Mouse (Mus musculus) testis, adult 2 months (tissue): ENCODE data around the gene Nars2. TPM values are rescaled to one million over a fixed set of nuclear protein-coding genes. Genes with fewer than 3 reads are reported as not detected.
"Not testable (repeated sequence)": the region's sequence is repeated elsewhere in the genome, so short reads cannot be mapped to it uniquely, and the experiment has no call there.

ENCODE experiments used
- H3K27ac ChIP-seq: fragments of 200-500 bp; 2 replicates; pipeline ENCODE4 v1.5.1; 2012; ENCODE audit warnings: low read depth, low read length; ENCODE audit not compliant: control insufficient read depth, insufficient read depth
- H3K27me3 ChIP-seq: fragments of 200-500 bp; 2 replicates; pipeline ENCODE4 v1.6.1; 2012; ENCODE audit warnings: mild to moderate bottlenecking, low read length, moderate library complexity; ENCODE audit not compliant: control insufficient read depth, insufficient read depth
- H3K36me3 ChIP-seq: fragments of 200-500 bp; 2 replicates; pipeline ENCODE4 v1.6.1; 2012; ENCODE audit warnings: mild to moderate bottlenecking, low read length; ENCODE audit not compliant: control insufficient read depth, insufficient read depth
- H3K4me1 ChIP-seq: fragments of 200-500 bp; 2 replicates; pipeline ENCODE4 v1.6.1; 2012; ENCODE audit warnings: low read length; ENCODE audit not compliant: control insufficient read depth, insufficient read depth
- H3K4me3 ChIP-seq: fragments of 200-500 bp; 2 replicates; pipeline ENCODE4 v1.5.1; 2012; ENCODE audit warnings: low read depth, mild to moderate bottlenecking, low read length, moderate library complexity, mixed read lengths; ENCODE audit not compliant: control insufficient read depth
- CTCF ChIP-seq: fragments of 200-500 bp; IDR thresholded peaks from 2 replicates; pipeline ENCODE4 v1.5.1; 2012; ENCODE audit warnings: low read depth, mild to moderate bottlenecking, inconsistent platforms, low read length, moderate library complexity; ENCODE audit not compliant: control insufficient read depth, insufficient read depth, insufficient replicate concordance
- POLR2A ChIP-seq: fragments of 200-500 bp; IDR thresholded peaks from 2 replicates; pipeline ENCODE4 v1.6.1; 2012; ENCODE audit warnings: low read depth, mild to moderate bottlenecking, inconsistent platforms, low read length, moderate library complexity; ENCODE audit not compliant: control insufficient read depth
- polyA plus RNA-seq: library from polyadenylated mRNA; depleted of rRNA; stranded (reverse); fragments of >200 nt; gene quantifications from 2 replicates; pipeline ENCODE4 v1.2.3, GENCODE M21; 2012

The Nars2 gene
- polyA plus RNA-seq, 1 experiment: 4.5 TPM

DNA sequence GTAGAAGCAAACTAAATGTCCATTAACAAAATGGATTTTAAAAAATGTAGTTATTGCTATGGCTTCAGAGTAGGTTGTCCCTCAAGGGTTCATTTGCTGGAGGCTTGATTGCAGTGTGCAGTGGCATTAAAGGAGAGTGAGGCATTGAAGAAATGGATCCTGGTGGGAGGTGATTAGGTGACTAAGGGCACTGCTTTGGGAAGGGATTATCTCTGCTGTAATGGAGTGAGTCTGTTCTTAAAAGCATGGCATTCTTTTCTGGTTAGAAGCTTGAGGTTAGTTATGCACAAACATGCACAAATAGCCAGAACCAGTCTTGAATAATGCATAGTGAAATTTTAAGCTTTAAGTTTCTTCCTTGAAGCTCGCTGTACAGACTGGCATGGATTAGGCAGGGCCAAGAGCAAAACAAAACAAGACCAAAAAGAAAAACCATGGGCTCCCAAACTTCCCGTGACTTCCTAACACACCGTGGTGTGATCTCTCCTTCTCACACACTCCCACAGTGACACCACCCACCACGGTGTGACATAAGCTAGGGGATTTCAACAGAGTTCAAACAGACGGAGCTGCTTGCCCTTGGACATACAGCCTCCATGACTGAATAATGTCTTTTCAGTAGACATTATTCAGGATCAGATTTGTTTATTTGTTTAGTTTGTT is 7.5 kb upstream of the Nars2 start:
- no peaks in the 10 kb centered on the region for H3K36me3 ChIP-seq
- TF ChIP-seq CTCF (no peak), POLR2A (no peak)
- H3K27ac ChIP-seq: no peak overlapping the region
- H3K27me3 ChIP-seq: no peaks in the 10 kb centered on the region
- H3K4me1 ChIP-seq: no peaks in the 10 kb centered on the region
- H3K4me3 ChIP-seq: no peak overlapping the region

- H3K27ac ChIP-seq, H3K36me3 ChIP-seq, H3K27me3 ChIP-seq, H3K4me1 ChIP-seq: not testable (repeated sequence)
- H3K4me3 ChIP-seq: peak overlapping the region; percentile 58
Measured at GRCm38 (mm10) chr7:96946501-96946900, 4.8 kb upstream of the Nars2 start.

DNA sequence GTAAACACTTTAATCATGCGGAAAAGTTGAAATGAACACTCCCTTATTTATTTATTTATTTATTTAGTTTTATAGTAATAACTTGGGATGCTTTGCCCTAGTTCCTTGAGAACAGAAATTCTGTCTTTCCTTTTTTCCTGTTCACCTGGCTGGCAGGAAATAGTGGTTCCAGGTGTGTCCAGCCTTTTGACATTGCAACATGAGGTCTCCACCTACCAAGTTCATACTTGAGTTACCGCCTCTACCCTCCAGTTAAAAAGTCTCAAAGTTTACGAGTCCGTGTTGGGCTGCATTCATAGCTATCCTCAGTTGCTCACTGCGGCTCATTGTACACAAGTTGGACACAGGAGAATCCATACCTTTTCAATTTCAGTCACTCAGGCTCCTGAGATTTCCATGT is 789 bp downstream of the Nars2 start:
- Histone ChIP-seq H3K27ac (peak overlapping the region; percentile 26; the same call in 1 of the 2 replicates), H3K27me3 (no peaks in the 10 kb centered on the region), H3K4me3 (peak overlapping the region; percentile 96), H3K36me3 (no peaks in the 10 kb centered on the region), H3K4me1 (no peaks in the 10 kb centered on the region)
- TF ChIP-seq CTCF (no peak), POLR2A (no peak)

- Histone ChIP-seq H3K27me3 (no peaks in the 10 kb centered on the region), H3K4me3 (no peak overlapping the region), H3K36me3 (no peaks in the 10 kb centered on the region; the same call in 1 of the 2 replicates), H3K4me1 (no peaks in the 10 kb centered on the region), H3K27ac (no peak overlapping the region)
- no peak for TF ChIP-seq POLR2A
- TF ChIP-seq CTCF: no peak
Measured at GRCm38 (mm10) chr7:96959168-96959567, 7.9 kb downstream of the Nars2 start.

DNA sequence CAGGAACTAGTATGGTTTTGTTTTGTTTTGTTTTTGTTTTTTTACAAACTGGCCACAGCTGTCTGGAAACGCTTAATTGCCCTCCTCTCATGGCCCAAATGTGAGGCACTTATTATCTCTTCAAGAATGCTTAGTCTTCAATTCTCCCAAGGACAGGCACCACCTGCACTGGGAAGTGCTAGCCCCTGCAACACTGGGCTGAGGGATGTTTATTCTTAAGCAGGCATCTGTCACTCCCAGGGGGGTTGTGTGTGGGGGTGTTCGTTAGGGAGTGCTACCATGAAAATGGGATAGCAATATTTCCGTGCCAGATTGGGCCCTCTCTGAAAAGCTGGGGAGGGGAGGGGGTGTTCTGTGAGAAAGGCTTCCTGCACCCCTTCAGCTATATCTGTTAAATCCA is 15.9 kb downstream of the Nars2 start:
- Histone ChIP-seq H3K4me1 (peaks cover 7% of the 10 kb centered on the region), H3K27ac (peak overlapping the region; percentile 71), H3K36me3 (no peaks in the 10 kb centered on the region), H3K4me3 (no peak overlapping the region), H3K27me3 (no peaks in the 10 kb centered on the region)
- TF ChIP-seq POLR2A: no peak
- TF ChIP-seq CTCF: no peak

DNA sequence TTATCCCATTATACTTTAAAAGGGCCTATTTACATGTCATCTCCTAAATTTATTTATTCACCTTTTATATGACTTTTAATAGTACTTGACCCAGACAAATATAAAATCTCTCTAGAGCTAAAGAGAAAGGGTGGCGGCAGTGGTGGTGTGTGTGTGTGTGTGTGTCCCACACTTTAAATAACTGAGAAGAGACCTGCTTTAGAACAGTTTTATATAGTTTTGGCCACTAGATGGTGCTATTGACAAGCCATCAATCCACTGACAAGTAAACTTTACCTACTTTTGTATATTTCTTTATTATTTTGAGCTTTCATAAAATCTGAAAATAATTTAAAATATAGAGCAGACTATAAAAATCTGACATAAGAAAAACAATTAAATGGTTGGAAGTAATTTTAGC is 19.1 kb downstream of the Nars2 start:
- Histone ChIP-seq H3K36me3 (no peaks in the 10 kb centered on the region), H3K27me3 (no peaks in the 10 kb centered on the region), H3K4me3 (no peak overlapping the region), H3K27ac (no peak overlapping the region), H3K4me1 (peaks cover 7% of the 10 kb centered on the region)
- no peak for TF ChIP-seq POLR2A
- TF ChIP-seq CTCF: no peak

- no peaks in the 10 kb centered on the region for H3K36me3 ChIP-seq
- H3K27ac ChIP-seq: peak overlapping the region; percentile 76
- peaks cover 7% of the 10 kb centered on the region for H3K4me1 ChIP-seq
- TF ChIP-seq POLR2A: no peak
- no peaks in the 10 kb centered on the region for H3K27me3 ChIP-seq
- H3K4me3 ChIP-seq: no peak overlapping the region
Measured at GRCm38 (mm10) chr7:96971027-96971996, 20.0 kb downstream of the Nars2 start.
